Mouse (Mus musculus): ENCODE measurements around the gene Suv39h1.
"Not testable (repeated sequence)": the region's sequence is repeated elsewhere in the genome, so short reads cannot be mapped to it uniquely, and the experiment has no call there.

The Suv39h1 gene

GRCm38 (mm10) chrX:8024795-8025194 is 49.8 kb downstream of the Suv39h1 start:
- no peak for DNase-seq

GRCm38 (mm10) chrX:8020111-8020778 is 54.3 kb downstream of the Suv39h1 start:
- DNase-seq: peak; percentile 6

GRCm38 (mm10) chrX:8018286-8018685 is 56.3 kb downstream of the Suv39h1 start, which contains the start of gene Glod5:
Gene Glod5, minus strand, starts transcription at chrX:8018492.
- no peak for DNase-seq

- DNase-seq: peak; percentile 29
Measured at GRCm38 (mm10) chrX:8017142-8017541, 57.4 kb downstream of the Suv39h1 start.

- not testable (repeated sequence) for DNase-seq
Measured at GRCm38 (mm10) chrX:8015675-8016074, 58.9 kb downstream of the Suv39h1 start.

GRCm38 (mm10) chrX:8013569-8014314 is 60.8 kb downstream of the Suv39h1 start:
- DNase-seq: no peak

GRCm38 (mm10) chrX:8013157-8013556 is 61.4 kb downstream of the Suv39h1 start:
- DNase-seq: no peak

All from thymus, postnatal 25 days (tissue).